Mouse (Mus musculus) kidney, postnatal 4 days (tissue): Measurements from ENCODE around the gene Ptgis.

ENCODE experiments used
- DNase-seq, 2 experiments: peaks; one replicate each; pipeline ENCODE4 v3.0.0; 2021; ENCODE audit warnings: mixed read lengths in 2 of 2

Gene Ptgis

GRCm38 (mm10) chr2:167150135-167150534 lies 90.3 kb downstream of the Ptgis start:
- no peak for DNase-seq

GRCm38 (mm10) chr2:167149035-167149434 lies 91.4 kb downstream of the Ptgis start:
- DNase-seq: no peak

GRCm38 (mm10) chr2:167147708-167148107 lies 92.7 kb downstream of the Ptgis start:
- no peak for DNase-seq

GRCm38 (mm10) chr2:167145904-167146303 lies 94.5 kb downstream of the Ptgis start:
- DNase-seq: no peak

GRCm38 (mm10) chr2:167144439-167145307 lies 95.7 kb downstream of the Ptgis start:
- DNase-seq: no peak

GRCm38 (mm10) chr2:167143914-167144313 lies 96.5 kb downstream of the Ptgis start:
- DNase-seq: no peak

GRCm38 (mm10) chr2:167142282-167142681 lies 98.1 kb downstream of the Ptgis start:
- DNase-seq: no peak

GRCm38 (mm10) chr2:167141810-167142209 lies 98.6 kb downstream of the Ptgis start:
- DNase-seq: no peak
